Mouse (Mus musculus) adrenal gland, adult (tissue): ENCODE results near the gene Ush2a.

Experiments used
- DNase-seq, 2 experiments: peaks; one replicate each; pipeline ENCODE4 v3.0.0; 2022 to 2023; ENCODE audit warnings: low spot score in 1 of 2; ENCODE audit not compliant: inconsistent age in 2 of 2

Gene Ush2a

DNA sequence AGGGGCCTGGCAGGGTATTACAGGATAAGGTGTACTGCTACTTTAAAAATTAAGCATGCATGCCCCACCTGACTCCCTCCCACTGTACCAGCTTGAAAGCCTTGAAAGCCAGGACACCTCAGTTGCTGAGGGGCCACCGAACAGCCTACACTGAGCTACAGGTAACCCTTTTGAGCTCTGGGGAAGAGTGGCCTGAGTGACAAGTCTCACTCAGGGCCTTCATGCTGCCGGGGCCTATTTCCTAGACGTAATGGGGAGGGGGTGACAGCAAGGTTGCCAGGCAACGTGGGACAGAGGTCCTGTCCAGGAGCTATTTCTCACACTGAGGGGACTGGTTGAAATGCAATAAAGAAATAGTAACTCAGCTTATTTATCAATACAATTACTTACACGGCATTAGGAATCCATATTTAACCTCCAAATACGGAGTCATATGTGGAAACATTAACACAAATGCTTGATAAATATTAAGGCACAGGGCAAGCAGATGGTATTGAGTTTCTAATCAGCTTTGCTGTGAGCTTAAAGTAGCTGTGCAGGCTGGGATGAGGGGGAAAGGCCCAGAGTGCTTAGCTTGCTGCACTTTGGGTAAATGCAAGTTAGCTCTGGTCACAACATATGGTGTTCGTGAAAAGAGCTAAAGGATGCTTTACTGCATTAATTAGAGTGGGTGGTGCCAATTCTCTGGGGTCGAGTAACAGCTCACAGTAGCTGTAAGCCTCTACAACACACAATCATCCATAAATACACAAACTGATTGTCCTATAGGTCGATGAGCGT is at the start of gene Ush2a:
Gene Ush2a, plus strand, starts transcription at position 121 of the 780 bp plus-strand sequence.
- DNase-seq: no peak

DNA sequence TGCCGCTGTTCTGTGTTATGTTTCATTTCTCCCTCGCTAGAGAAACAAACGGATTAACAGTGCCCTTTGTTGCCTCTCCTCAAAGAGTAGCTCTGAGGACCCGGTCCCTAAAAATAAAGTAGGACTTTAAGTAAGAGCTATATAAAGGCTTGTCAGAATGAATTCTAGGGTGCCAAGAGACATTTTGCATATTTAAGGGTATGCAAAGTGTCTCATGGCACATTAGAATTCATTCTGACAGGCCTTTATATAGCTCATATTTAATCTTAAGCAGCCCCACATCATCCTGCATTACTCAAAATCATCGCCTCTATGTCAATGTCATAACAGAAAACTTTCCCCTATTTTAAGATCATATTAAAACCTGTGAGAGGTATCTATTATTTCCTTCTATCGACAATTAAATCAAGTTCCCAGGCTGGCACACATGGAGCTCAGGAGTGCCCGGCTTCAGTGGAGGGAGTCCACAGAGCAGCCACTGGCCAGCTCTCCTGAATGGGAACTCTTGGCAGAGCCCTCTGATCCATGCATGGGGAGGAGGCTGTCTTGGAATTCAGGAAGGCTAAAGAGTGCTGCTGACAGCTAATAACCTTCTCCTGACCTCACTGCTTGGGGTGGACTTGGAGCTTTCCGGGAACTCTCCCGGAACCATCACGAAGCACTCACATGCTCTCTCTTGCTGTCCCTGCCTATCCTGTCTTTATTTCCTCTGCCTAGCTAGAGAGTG is 46.8 kb upstream of the Ush2a start:
- no peak for DNase-seq

DNA sequence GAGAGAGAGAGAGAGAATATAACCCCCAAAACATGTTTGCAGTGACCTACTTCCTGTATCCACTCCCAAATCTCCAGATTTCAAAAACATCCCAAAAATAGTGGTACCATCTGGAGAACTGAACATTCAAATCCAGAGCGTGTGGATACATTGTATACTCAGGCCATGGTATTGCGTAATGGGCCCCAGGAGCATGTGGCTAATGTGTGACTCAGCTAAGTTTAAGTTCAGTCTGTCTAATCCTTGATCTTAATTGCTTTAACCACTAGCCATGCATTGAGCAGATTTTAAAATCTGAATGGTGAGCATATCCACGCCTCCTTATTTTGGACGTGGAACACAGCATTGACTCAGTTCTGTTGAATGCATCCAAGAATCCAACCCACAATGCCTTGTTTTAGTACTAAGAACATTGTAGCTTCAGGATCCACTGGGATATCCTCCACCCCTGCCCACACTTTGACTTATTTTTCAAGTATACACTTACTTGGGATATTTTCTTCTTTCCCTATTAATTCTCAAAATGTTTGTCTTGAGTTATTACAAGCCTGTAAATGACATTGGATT is 40.5 kb upstream of the Ush2a start:
- no peak for DNase-seq

DNA sequence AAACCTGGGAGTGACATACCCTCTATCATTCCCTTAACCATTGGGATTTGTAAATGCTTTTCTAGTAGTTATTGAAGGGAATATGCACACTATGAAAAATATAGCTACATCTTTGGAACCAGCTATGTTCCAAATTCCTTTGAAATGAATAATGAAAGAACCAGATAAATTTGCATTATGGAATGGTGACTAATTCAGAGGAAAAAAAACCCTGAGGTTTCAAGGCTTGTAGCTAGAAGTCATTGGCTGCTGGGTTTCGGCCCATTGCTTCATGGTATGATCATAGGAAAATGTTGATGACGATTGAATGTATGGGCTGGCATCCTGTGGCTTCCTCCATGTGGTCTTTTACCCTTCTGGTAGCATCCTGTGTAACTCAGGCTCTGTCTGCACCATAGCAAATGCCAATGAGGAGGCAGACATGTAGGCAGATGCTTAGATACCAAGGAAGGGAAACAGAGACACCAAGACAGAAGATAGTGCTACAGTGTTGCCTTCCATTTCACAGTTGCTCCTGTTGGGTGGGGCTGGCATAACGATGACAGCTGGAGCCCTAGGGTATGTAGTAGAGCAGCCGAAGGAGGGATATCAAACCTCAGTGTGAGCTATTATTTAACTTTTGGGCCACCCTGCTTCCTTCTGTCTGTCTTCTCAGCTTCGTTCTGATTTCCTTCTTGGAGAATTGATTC is 28.6 kb upstream of the Ush2a start:
- peak in 1 of 2 experiments; percentile 28 for DNase-seq

DNA sequence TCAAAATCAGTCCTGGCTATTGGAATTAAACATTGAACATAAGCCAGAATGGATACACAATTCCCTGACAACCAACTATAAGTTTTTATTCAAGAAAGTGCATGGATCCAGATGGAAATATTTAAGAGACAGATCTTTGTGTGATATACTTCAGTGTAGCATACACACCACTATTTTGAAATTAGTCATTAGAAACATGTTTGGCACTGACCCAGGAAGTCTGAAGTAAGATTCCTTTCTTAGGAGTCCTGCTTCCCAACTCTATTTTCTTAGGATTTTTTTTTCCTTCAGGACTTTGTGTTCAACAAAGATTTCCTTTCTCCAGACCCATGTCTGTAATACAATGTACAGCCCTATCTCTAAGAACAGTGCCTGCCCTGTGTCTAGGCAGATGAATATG is 23.2 kb upstream of the Ush2a start:
- no peak for DNase-seq

DNA sequence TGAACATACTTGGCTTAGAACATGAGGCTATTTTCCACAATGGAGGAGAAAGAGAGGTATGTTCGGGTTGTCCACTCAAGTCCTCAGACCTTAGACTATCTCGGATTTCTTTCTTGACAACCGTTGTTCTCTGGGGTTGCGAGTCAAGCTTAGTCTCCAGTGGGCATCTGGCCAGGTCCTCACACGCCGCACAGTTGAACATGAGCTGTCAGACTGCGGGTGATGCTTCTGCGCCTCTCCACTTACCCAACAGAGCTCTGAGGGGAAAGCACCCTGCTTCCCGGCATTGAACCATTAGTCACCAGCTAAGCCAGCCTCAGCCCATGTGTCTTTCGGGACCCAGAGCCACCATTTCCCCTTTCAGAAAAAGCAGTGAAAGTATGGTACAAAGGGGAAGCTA is 20.1 kb upstream of the Ush2a start:
- no peak for DNase-seq

DNA sequence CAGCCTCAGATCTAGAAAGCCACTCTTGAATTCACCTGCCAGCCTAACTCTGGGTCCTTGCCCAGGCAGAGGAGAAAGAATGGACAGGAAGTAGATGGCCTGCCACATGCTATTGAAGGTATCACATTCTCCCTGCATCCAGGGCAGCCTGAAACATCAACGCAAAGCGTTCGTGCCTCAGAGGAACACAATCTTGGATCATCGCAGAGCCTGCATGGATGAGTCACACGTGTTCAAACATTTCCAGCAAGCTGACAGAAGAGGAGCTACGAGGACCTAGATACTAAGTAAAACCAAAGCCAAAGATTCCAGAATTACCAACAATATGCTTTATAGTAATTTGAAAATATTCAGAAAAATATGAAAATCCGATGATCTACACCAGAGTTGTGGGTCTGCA is 4.3 kb upstream of the Ush2a start:
- DNase-seq: peak; percentile 11 to 42

DNA sequence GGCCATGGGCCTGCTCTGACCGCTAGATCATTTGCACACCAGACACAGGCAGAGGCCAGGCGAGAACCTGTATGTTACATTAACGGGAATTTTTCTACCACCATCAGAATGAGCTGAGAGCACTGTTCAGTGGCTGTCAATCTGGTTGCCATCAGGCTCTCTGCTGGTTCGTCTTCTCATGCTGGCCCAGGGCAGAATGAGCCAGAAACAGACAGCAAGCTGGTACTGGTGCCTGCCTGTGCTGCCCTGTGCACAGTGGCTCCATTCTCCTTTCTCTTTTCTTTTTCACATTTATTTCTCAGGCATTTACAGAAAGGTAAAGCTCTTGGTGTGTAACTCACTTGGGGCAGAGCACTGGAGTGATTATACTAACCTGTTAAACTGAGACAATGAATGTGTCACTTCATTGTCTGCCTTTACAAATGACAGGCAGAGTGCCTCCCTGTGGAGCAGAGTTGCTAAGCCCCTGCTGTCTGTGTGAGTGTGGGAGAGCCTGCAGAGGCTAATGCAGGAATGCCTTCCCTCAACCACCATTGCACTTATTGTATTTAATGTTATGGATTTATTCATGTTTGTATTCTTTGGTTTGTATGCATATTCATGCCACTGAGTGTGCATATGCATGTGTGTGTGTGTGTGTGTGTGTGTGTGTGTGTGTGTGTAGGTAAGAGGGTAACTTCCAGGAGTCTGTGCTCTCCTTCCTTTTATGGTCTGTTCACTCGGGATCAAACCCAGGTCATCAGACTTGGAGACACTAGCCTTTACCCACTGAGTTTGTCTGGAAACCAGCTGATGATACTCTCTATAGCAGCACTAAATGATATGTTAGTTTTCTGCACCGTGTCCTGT is 1.3 kb upstream of the Ush2a start:
- no peak for DNase-seq

DNA sequence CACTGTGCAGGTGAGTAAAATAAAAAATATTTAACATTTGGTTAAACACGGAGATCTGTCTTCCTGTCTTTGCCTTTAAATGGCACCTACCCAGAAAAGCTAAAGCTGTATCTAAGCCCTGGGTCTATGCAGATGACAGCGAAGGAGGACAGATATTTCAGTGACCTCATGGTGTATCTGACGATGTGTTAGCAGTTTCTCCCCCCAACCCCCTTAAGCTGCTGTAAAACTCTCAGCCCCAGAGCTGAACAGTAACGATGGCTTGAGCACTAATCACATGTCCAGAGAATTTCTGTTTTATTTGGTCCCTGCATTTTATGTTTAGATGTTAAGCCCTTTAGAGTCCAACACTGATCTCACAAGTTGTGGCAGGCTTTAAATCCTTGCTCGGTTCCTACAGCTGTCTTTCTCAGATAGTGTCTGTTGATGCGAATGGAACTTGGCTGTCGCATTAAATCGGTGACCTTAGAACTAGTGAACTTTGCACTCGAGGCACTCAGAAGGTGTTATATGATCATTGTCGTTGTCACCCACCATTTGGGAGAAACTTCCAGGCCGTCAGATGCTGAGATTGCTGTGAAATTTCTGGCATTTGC is 5.4 kb downstream of the Ush2a start:
- no peak for DNase-seq

DNA sequence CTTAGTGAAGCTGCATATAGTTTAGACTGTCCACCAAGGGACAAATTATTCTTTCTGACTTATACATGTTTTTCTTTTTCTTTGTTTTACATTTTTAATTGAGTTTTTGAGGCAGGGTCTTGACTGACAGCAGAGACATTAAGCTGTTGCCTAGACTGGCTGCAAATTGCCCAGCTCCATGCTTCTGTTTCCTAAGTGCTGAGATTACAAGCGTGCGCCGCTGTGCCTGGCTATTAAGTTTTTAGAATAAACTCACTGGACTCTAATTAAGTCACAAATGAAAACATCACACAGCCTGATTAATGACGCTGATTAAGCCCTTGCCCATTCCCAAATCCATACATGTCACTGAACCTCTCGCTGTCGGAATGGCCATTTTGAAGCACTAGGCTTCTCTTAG is 7.2 kb downstream of the Ush2a start:
- no peak for DNase-seq

DNA sequence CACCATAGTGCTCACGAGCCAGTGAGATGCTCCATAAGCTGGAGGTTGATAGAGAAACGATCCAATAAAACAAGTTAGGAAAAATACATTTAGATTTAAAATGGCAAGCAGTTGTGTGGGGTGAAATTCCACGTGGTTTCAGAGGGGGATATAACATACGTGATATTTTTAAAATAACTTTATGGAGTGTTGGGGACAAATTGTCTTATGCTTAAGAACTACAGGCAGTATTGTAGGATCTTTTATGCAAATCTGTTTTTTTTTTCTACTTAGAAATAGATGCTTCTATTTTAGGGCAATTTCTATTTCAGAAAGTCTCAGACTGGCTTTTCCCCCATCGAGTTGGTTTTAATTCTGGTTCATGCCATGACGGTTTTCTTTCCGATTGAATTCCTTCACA is 51.5 kb downstream of the Ush2a start:
- DNase-seq: no peak

DNA sequence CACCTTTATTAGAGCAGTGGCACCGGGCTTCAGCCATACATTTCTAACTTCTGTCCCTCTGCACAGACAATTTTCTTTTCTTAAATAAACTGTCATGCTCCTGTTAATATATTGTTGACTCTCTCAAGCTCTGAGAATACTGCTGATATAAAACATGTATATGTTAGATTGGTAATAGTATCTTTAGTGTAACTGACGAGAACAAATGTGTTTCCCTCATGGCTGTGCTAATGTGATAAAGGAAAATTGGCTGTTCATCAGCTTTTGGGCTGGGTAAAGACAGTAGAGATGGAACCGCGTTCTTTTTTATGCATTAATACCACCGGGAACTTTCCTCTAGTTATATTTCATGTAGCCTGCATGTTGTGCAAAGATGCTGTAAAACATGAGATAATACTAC is 54.8 kb downstream of the Ush2a start:
- no peak for DNase-seq

DNA sequence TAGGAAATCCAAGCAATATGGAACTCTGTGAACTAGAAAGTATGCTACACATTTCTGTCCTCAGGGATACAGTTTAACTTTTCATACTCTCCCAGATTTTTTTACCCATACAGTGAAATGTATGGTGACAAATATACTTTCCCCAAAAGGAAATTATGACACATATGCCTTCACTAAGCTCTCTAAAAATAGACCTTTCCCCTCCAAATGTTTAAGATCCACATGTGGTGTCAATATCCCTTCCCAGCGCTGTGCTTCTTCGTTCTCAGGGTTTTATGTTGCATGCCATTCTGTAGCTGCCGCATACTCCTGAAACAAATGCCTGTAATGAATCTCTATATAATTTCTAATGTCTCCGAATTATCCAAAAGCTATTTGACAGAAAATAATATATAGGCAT is 58.4 kb downstream of the Ush2a start:
- DNase-seq: no peak

DNA sequence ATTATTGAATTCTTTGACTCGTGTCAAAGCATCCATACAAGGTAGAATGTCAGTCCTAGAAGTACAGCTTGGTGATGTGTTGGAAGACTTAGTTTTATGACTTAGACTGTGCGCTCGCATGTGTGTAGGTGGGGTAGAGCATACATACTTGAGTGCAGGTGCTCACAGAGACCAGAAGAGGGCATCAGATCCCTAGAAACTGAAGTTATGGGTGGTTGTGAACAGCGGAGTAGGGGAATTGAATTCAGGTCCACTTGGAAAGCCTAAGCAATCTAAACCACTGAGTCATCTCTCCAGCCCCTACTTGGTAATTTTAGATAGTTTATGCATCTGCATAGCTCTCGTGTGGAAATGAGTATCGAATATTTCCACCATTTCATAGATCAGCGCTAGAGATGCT is 59.7 kb downstream of the Ush2a start:
- DNase-seq: peak in 1 of 2 experiments; percentile 24

DNA sequence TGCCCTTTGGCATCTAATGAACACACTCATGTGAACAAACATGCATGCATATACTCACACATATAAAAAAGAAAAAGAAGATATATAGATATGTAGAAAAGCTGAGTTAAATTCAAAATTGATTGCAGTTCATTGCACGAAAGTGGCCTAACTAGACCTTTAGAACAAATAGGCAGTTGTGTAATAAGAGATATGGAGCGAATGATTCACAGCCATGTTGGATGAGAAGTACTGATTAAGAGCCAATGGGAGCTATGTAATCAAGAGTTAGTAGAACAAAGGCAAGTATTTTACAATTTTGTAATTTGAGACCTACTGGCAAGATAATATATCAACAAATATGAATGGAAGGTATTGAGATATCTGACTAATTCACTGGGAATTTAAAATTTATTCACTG is 68.6 kb downstream of the Ush2a start:
- DNase-seq: peak in 1 of 2 experiments; percentile 58

DNA sequence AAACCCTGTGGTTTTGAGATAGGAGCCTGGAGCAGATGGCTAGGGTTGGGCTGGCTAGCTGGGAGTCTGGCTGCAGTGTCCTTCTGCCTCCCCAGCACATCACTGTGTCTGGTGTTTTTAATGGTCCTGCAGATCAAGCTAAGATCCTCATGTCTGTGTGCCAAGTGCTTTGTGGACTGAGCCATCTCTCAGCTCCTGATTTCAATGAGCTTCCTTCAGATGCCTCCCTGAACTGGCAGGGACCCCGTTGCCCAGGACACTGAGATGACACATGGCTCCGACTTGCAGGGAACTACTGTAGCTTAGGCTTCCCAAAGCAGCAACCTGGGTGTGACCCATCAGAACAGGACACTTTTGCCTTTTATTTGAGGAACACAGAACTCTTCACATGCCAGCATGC is 72.1 kb downstream of the Ush2a start:
- no peak for DNase-seq

DNA sequence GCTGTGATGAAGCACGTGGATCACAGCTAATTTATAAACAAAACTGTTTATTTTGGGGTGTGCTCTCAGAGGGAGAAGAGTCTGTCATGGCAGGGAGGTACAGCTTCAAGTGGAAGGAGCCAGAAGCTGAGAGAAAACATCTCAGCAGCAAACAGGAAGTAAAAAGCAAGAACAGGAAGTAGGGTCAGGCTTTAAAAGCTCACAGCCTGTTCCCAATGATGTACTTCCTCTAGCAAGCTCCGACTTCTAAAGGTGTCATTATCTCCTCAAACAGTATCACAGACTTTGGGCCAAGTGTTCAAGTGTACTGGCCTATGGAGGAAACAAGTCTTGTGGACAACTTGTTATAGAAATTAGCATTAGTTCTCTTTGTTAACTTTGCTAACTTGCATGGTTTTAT is 85.9 kb downstream of the Ush2a start:
- no peak for DNase-seq

DNA sequence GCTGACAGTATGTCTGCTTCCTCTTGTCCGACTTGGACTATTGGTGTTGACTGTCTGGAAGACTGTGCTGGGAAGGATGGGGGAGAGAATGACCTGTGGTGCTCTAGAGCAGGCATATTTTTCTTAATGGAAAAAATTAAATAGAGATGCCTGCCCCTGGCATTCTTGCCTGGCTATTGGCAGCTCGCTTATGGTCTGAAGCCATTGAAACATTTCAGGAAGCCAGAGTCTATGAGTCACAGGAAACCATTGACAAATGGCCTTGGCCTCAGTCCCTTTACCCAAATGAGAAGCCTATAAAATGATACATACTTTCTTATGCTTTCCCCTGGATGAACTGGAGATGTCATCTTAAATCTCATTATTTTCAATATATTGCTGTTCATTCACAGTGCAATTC is 92.9 kb downstream of the Ush2a start:
- peak in 1 of 2 experiments; percentile 67 for DNase-seq

DNA sequence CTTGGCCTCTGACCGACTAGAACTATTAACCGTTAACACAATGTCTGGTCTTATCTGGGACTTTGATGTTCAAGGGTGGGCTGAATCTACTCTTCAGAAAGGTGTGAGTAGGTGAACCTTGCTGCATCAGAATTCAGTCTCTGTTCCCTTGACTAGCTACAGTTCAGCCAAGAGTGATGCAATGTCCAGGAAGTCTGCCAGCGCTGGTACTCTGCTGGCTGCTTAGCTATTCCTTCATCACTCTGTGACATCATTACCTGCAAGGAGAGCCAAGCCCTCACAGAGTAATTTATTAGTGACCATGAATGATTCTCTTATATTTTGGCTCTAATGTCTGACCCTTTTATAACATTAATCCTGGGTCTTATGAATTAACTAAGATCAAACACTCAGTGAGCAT is 101.7 kb downstream of the Ush2a start:
- DNase-seq: peak; percentile 44 to 87

DNA sequence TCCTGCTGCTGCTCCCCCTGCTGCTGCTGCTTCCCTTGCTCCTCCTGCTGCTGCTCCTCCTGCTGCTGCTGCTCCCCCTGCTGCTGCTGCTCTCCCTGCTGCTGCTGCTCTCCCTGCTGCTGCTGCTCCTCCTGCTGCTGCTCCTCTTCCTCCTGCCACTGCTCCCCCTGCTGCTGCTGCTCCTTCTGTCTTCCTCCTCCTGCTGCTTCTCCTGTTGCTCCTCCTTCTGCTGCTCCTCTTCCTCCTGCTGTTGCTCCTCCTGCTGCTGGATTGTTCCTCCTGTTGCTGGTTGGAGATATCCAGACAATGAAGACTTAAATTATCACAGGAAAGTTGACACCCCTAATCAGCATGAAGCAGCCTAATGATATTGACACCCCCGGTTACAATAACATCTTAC is 123.4 kb downstream of the Ush2a start:
- no peak for DNase-seq
